Mouse (Mus musculus) liver, adult 2 months (tissue): ENCODE results near the gene Grin3b.

Source experiments
- CTCF ChIP-seq: fragments of 200-500 bp; IDR thresholded peaks from 2 replicates; pipeline ENCODE4 v1.5.1; 2011; ENCODE audit warnings: low read depth, low read length, control low read depth
- POLR2A ChIP-seq: fragments of 200-500 bp; IDR thresholded peaks from 2 replicates; pipeline ENCODE4 v1.6.1; 2011; ENCODE audit warnings: low read length, control low read depth; ENCODE audit not compliant: insufficient read depth; ENCODE audit errors: extremely low read depth

DNA sequence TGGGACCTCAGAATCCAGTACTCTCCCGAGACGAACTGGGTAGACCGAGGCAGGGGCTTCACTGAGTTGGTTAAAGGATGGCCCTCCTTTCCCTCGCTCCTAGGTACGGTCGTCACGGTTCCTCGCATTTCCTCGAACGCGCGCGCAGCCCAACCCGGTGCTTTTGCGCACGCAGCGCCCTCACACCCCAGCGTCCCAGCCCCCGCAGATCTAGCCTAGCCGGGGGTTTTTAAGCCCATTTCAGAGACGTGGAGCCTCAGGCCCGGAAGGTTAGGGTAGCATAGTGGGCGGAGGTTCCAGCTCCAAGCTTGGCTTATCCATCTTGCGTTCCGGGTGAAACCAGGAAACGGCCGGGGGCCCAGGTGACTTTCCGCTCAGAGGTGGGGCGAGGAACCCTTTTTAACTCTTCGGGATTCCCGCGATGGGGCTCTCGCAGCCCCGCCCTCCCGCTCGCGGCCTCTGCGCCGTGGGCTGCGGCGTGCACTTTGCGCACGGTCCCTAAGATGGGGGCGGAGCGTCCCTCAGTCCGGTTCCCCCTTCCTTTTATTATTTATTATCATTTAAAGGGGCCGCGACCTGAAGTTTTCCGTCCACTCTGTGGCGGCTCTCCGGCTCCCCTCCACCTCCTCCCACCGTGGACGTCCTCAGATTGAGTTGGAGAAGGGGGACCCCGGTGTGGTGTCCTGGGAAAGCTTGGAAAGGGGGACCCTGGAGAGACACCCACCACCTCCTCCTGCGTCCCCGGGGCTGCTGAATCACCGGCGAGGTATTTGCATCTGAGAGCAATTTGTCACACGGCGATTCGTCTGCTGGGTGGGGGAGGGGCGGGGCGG, 43.8 kb upstream of the Grin3b start, which contains the start of gene Arid3a:
- no peak for TF ChIP-seq POLR2A
- no peak for TF ChIP-seq CTCF
